Comparison of ENCODE assay signal across 9 mouse cellular contexts in the genomic region with DNA sequence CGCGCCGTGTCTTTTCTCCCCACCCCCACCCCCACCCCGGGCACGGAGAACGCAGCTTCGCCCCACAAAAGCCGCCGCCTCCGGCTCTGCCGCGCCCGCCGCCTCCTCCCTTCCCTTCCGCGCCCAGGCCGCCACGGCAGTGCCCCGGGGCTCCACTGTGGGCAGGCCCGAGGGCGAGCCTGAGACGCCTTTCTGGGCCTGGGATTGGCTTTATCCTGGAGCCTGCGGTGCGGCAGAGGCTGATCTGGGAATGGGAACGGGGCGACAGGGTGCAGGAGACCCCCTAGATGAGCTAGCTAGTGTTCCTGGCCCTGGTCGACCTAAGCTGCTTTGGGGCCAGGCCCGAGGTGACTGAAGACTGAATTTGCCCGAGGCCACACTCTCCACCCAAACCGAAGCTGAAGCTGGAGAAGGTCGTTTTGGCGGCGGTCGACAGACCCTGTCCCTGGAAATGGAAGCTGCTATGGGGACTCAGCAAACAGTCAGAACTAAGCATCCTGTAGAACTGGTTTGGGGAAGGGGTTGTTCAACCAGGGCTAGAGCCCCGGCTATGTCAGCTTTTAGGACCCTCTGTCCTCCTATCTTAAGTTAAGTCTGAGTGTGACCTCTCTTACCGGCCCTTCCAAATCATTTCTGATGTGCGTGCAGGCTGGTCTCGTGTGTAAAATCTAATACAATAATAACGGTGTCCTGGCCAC. TPM values are rescaled to one million over a fixed set of nuclear protein-coding genes. Genes with fewer than 3 reads are reported as not detected.
DNase-seq lines count a peak whose midpoint lies in the region; ATAC-seq and TF ChIP-seq lines count a peak whose summit lies in the region.
"Had no signal": no experiment of that assay in that cellular context is flagged by ENCODE, and none has a peak within 500 bp of the region (broad histone marks: within the 10 kb centered on the region; RNA-seq: fewer than 3 reads in every experiment).

No protein-coding gene starts in this region.

- peak; percentile 26 for ATAC-seq in hindbrain, embryonic 14.5 days (ENCODE audit: low FRiP score)
- ATAC-seq in midbrain, postnatal 0 days (ENCODE audit: low FRiP score) = peak; percentile 39

- H3K36me3 ChIP-seq in erythroblast, embryonic 14.5 days (ENCODE audit: control insufficient read depth) = peaks cover 3% of the 10 kb centered on the region
- H3K36me3 ChIP-seq in hindbrain, embryonic 14.5 days (replicated peaks; ENCODE audit: control insufficient read depth, insufficient read depth) = no peaks in the 10 kb centered on the region
- H3K36me3 ChIP-seq in midbrain, postnatal 0 days (ENCODE audit: insufficient read depth, low read length) = no peaks in the 10 kb centered on the region

- peak overlapping the region; percentile 83 for H3K4me3 ChIP-seq in bone marrow, adult 2 months (replicated peaks; ENCODE audit: control insufficient read depth, low read depth, low read length)
- H3K4me3 ChIP-seq in erythroblast, embryonic 14.5 days (replicated peaks) = peak overlapping the region; percentile 76
- H3K4me3 ChIP-seq in hindbrain, embryonic 14.5 days (replicated peaks; ENCODE audit: low read length) = peak overlapping the region; percentile 66
- H3K4me3 ChIP-seq in midbrain, postnatal 0 days (ENCODE audit: low read depth, low read length) = peak overlapping the region; percentile 94

- under 1% methylated on average over 39 of the region's 39 CpGs for WGBS in bone marrow, adult 2 months
- WGBS in hindbrain, embryonic 14.5 days = 1% methylated on average over 35 of the region's 39 CpGs
- WGBS in midbrain, postnatal 0 days = under 1% methylated on average over 25 of the region's 39 CpGs

- peak; percentile 39 for DNase-seq in layer of hippocampus, adult 11-12 months (ENCODE audit: low spot score)
- no peak for DNase-seq in layer of hippocampus, adult 8-10 months (ENCODE audit: low spot score in 2 of 2)
- DNase-seq in hindbrain, embryonic 14.5 days (ENCODE audit: low spot score) = no peak
- peak; percentile 61 for DNase-seq in liver
- DNase-seq in midbrain, postnatal 0 days (ENCODE audit: low spot score) = no peak
- DNase-seq in thymus, postnatal 10 days (ENCODE audit: low spot score in 2 of 2) = peak; percentile 63 to 64

- TF ChIP-seq POLR2A in bone marrow, adult 2 months (IDR thresholded peaks at IDR 0.05; ENCODE audit: borderline replicate concordance, control insufficient read depth, low read depth, low read length) = no peak

- peak overlapping the region; percentile 88 for H3K27ac ChIP-seq in bone marrow, adult 2 months (ENCODE audit: control insufficient read depth, insufficient read depth, low read depth, low read length, poor library complexity)
- H3K27ac ChIP-seq in hindbrain, embryonic 14.5 days = peak overlapping the region; percentile 87
- H3K27ac ChIP-seq in midbrain, postnatal 0 days (ENCODE audit: low read depth, low read length) = peak overlapping the region; percentile 95

- H3K4me1 ChIP-seq in bone marrow, adult 2 months (ENCODE audit: control insufficient read depth, insufficient read depth, low read length) = peaks cover 16% of the 10 kb centered on the region
- peaks cover 66% of the 10 kb centered on the region for H3K4me1 ChIP-seq in erythroblast, embryonic 14.5 days (ENCODE audit: control insufficient read depth)
- peaks cover 19% of the 10 kb centered on the region for H3K4me1 ChIP-seq in hindbrain, embryonic 14.5 days (replicated peaks; ENCODE audit: control insufficient read depth, insufficient read depth, low read length)
- H3K4me1 ChIP-seq in midbrain, postnatal 0 days (ENCODE audit: insufficient read depth, low read length) = peaks cover 4% of the 10 kb centered on the region; the same call in 1 of the 2 replicates

- TF ChIP-seq CTCF in bone marrow, adult 2 months (IDR thresholded peaks at IDR 0.05; ENCODE audit: control insufficient read depth, insufficient read depth, low read length) = no peak
- no peak for TF ChIP-seq CTCF in midbrain, postnatal 0 days (IDR thresholded peaks at IDR 0.05)

- peak overlapping the region; percentile 84 for H3K9ac ChIP-seq in hindbrain, embryonic 14.5 days
- peak overlapping the region; percentile 98 for H3K9ac ChIP-seq in midbrain, postnatal 0 days (replicated peaks; ENCODE audit: low read length, poor library complexity, severe bottlenecking)

- H3K9me3 ChIP-seq in erythroblast, embryonic 14.5 days (ENCODE audit: control insufficient read depth, low read length) = no peaks in the 10 kb centered on the region
- H3K9me3 ChIP-seq in hindbrain, embryonic 14.5 days (ENCODE audit: control insufficient read depth, low read length) = no peaks in the 10 kb centered on the region
- H3K9me3 ChIP-seq in midbrain, postnatal 0 days (ENCODE audit: low read length) = no peaks in the 10 kb centered on the region

- H3K4me2 ChIP-seq in hindbrain, embryonic 14.5 days (replicated peaks) = peak overlapping the region; percentile 92
- H3K4me2 ChIP-seq in midbrain, postnatal 0 days (ENCODE audit: low read depth, low read length, poor library complexity, severe bottlenecking) = peak overlapping the region; percentile 90

- peaks cover 9% of the 10 kb centered on the region for H3K27me3 ChIP-seq in erythroblast, embryonic 14.5 days (ENCODE audit: control insufficient read depth)
- H3K27me3 ChIP-seq in hindbrain, embryonic 14.5 days (ENCODE audit: control insufficient read depth, insufficient read depth, low read length) = no peaks in the 10 kb centered on the region
- no peaks in the 10 kb centered on the region for H3K27me3 ChIP-seq in midbrain, postnatal 0 days (ENCODE audit: insufficient read depth, low read length)

RNA-seq across cellular contexts. Expression of gene Ripor1, which starts 0.6 kb away (rescaled TPM):
- total RNA-seq in layer of hippocampus, adult 8-10 months (2022) = 10 to 100 TPM; 75.4 to 83.7 (median 81.8) TPM
- polyA plus RNA-seq in bone marrow, adult 2 months (2011; ENCODE audit: insufficient read depth, insufficient read length, low replicate concordance, missing spikeins) = 11.9 and 23.1 TPM in 2 replicates
- 0.23 and 0.27 TPM in 2 replicates for polyA plus RNA-seq in erythroblast, embryonic 14.5 days (2012)
- 30.6 and 32.6 TPM in 2 replicates for polyA plus RNA-seq in hindbrain, embryonic 14.5 days (2014; fragmentation: Nextera tagmentation; extraction: Ambion mirVana)
- 12.6 and 16.1 TPM in 2 replicates for total RNA-seq in midbrain, postnatal 0 days (2014; rRNA removed)
- polyA plus RNA-seq in midbrain, postnatal 0 days (2015; fragmentation: Nextera tagmentation; extraction: Ambion mirVana) = 32.6 and 32.7 TPM in 2 replicates

RNA-seq across cellular contexts. Expression of gene Ctcf, which starts 30.7 kb away (rescaled TPM):
- 10 to 100 TPM; 67.5 to 77.9 (median 71.5) TPM for total RNA-seq in layer of hippocampus, adult 8-10 months (2022)
- 77.0 and 79.4 TPM in 2 replicates for polyA plus RNA-seq in bone marrow, adult 2 months (2011; ENCODE audit: insufficient read depth, insufficient read length, low replicate concordance, missing spikeins)
- 24.5 and 26.6 TPM in 2 replicates for polyA plus RNA-seq in erythroblast, embryonic 14.5 days (2012)
- 76.9 and 79.1 TPM in 2 replicates for polyA plus RNA-seq in hindbrain, embryonic 14.5 days (2014; fragmentation: Nextera tagmentation; extraction: Ambion mirVana)
- total RNA-seq in midbrain, postnatal 0 days (2014; rRNA removed) = 40.2 and 44.2 TPM in 2 replicates
- 73.0 and 81.9 TPM in 2 replicates for polyA plus RNA-seq in midbrain, postnatal 0 days (2015; fragmentation: Nextera tagmentation; extraction: Ambion mirVana)

RNA-seq across cellular contexts. Expression of gene Agrp, which starts 31.6 kb away (rescaled TPM):
- under 1 TPM in 1 of 4 experiments, not detected in 3; 0.79 TPM for total RNA-seq in layer of hippocampus, adult 8-10 months (2022)
- polyA plus RNA-seq in bone marrow, adult 2 months (2011; ENCODE audit: insufficient read depth, insufficient read length, low replicate concordance, missing spikeins) = not detected in 2 replicates
- not detected in 2 replicates for polyA plus RNA-seq in erythroblast, embryonic 14.5 days (2012)
- 0.84 TPM in 1 of 2 replicates, not detected in the other for polyA plus RNA-seq in hindbrain, embryonic 14.5 days (2014; fragmentation: Nextera tagmentation; extraction: Ambion mirVana)
- total RNA-seq in midbrain, postnatal 0 days (2014; rRNA removed) = not detected in 2 replicates
- polyA plus RNA-seq in midbrain, postnatal 0 days (2015; fragmentation: Nextera tagmentation; extraction: Ambion mirVana) = 3.2 and 7.6 TPM in 2 replicates
- total RNA-seq: left cerebral cortex, postnatal 10 days had no signal

RNA-seq across cellular contexts. Expression of gene Atp6v0d1, which starts 39.8 kb away (rescaled TPM):
- 100 to 1,000 TPM; 258 to 301 (median 285) TPM for total RNA-seq in layer of hippocampus, adult 8-10 months (2022)
- 37.5 and 58.3 TPM in 2 replicates for polyA plus RNA-seq in bone marrow, adult 2 months (2011; ENCODE audit: insufficient read depth, insufficient read length, low replicate concordance, missing spikeins)
- 7.7 and 7.8 TPM in 2 replicates for polyA plus RNA-seq in erythroblast, embryonic 14.5 days (2012)
- polyA plus RNA-seq in hindbrain, embryonic 14.5 days (2014; fragmentation: Nextera tagmentation; extraction: Ambion mirVana) = 231 and 245 TPM in 2 replicates
- 214 and 238 TPM in 2 replicates for total RNA-seq in midbrain, postnatal 0 days (2014; rRNA removed)
- 272 and 300 TPM in 2 replicates for polyA plus RNA-seq in midbrain, postnatal 0 days (2015; fragmentation: Nextera tagmentation; extraction: Ambion mirVana)

Comparison
In these comparisons a context has a peak if more than half of its experiments do, and no peak if none do; other contexts are left out.
1. DNase-seq: peak in layer of hippocampus, adult 11-12 months (single experiment), liver (single experiment) and thymus, postnatal 10 days (2 of 2); none in layer of hippocampus, adult 8-10 months (0 of 2), hindbrain, embryonic 14.5 days (single experiment) and midbrain, postnatal 0 days (single experiment).
2. RNA of gene Ripor1, which starts 0.6 kb away (polyA plus RNA-seq): 32.6 to 32.7 TPM in midbrain, postnatal 0 days, 30.6 to 32.6 TPM in hindbrain, embryonic 14.5 days and 11.9 to 23.1 TPM in bone marrow, adult 2 months; 0.23 to 0.27 TPM in erythroblast, embryonic 14.5 days; every median in the first group is over 10 times any median in the second.
3. Peak in every context shown above with its lines, with median percentiles within 50 percentile points of each other: H3K27ac ChIP-seq and H3K4me3 ChIP-seq.